Mouse (Mus musculus) NIH3T3 (cell line): ENCODE data around the gene Cyb561a3.

Source experiments
- DNase-seq: peaks from one replicate; pipeline ENCODE4 v3.0.0-alpha.2; 2012; ENCODE audit warnings: low read depth

The Cyb561a3 gene

DNA sequence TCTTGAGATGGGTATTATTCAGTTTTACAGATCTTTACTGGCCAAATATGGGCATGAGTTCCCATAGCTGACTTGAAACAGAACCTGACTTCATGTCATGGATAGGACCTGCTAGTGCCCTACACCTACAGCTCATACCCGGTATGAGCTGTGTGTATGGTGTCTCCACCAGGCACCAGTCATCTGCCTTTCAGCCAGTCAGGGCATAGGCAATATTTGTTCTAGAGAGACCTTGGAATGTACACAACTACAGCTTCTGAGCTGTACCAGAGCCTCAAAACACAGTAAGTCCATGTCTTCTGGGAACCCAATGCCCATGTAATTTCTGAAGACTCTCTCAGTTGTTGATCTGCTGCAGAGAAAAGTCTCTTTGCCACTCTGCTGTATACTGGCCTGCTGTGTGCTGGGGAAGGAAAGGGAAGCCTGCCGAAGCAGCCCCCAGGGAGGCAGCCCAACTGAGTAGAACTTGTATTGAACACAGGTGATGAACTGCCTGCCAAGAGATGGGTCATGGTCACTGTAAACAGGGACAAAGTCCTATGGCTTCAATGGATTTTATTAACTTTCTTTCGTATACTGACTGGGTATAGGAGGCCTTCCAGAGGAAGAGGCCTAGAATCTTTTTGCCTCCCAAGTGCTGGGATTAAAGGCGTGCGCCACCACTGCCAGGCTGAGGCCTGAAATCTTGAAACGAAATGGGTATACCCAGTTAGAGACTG lies 14.8 kb downstream of the Cyb561a3 start:
- DNase-seq = no peak

DNA sequence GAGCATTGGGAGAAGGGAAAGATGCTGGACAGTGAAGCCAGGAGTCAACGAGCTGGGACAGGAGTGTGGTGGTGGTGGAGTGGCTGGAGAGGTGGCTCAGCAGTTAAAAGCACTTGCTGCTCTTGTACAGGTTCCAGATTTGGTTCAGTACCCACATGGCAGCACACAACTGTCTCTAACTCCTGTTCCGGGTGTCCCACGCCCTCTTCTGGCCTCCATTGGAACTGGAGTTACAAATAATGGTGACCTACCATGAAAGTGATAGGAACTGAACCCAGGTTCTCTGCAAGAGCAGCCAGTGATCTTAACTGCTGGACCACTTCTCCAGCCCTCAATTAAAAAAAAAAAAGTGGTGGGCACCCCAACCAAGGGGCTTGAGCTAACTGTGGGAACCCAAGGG lies 21.2 kb downstream of the Cyb561a3 start:
- peak; percentile 47 for DNase-seq

DNA sequence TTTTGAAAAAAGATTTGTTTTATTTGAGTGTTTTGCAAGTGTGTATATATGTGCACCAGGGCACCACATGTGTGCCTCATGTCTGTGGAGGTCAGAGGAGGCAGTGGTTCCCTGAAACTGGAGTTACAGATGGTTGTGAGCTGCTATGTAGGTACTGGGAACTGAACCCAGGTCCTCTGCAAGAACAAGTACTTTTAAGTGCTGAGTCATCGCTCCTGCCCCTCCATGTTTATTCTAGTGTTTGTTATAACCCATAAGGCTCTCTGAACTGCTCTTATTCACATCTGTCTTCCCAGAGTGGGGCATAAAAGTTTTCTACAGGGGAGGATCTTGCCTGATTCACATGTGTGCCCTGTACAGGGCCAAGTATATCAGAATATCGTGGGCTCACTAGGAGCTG lies 22.7 kb downstream of the Cyb561a3 start:
- DNase-seq = no peak

DNA sequence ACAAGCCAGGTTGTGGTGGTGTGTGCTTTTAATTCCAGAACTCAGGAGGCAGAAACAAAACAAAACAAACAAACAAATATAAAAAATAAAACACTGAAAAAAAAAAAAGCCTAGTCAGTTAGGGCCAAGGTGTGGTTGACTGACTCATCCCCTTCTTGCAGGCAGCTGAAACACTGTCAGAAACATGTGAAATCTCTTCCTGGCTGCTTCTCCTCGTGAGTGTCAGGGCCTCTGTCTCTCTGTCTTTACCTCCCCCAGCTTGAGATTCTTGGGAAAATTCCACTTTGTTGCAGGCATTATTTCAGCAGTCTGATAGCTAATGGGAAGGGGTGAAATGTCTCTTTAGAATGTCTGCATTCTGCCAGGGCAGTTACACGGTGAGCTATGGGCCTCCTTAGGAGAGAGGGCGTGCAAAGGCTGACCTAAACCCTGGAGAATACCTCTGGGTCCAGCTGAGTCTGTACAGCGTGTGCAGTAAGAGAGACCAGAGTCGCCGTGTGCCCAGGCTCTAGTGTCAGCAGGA lies 25.3 kb downstream of the Cyb561a3 start:
- peak; percentile 78 for DNase-seq

DNA sequence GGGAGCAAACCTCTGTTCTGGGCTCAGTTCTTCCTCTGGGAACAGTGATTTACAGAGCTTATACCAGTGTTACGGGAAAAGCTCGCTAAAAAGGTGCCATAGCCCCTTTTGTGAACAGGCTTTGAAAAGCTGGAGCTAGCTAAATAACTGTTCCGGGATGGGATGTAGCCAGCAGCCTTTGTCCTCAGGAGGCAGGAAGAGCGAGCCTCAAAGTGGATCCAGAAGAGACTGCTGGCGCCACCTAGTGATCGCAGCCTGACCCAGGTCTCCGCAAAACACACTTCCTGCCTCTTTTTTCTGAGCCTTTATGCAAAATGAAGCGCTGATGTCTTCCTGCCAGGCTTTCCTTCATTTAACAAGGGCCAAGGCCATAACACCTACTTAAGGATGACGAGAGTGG lies 25.8 kb downstream of the Cyb561a3 start:
- DNase-seq = peak; percentile 97

DNA sequence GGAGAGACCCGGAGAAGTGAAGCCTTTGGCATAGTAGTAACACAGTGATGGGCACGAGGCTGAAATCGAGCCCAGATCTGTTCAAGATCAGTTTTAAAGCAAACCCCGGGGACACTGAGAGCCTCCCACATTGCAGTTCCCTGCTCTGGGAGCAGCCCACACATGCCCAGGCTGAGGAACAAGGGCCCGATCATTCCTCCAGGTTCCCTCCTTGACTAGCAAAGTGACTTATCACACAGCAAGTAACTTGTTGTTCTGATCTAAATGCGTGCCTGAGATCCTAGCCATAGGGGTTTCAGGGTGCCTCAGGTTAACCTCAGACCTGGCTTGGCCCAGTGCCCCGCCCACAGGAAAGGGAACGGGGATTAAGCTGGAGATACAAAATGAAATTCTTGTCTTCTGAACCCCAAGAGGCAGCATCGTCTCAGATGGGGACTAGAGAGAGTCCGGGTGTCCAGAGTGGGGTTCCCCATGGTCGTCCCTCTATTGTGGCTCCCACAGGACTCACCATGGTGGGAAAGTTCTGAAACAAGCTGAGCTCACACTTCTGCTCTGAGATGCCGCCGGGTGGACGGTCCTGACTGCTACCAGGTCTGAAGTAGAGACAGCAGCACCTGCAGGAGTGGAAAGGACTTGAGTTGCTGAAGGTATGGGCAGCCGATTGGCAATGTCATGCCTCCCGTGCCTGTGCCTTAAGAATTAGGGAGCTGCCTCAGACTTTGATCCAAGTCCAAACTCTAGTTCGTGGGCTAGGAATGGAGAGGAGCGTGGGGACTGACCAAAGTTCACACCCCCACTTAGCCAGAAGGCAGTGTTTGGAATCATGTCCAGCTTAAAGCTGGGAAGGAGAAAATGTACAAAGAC lies 26.9 kb downstream of the Cyb561a3 start:
- no peak for DNase-seq

DNA sequence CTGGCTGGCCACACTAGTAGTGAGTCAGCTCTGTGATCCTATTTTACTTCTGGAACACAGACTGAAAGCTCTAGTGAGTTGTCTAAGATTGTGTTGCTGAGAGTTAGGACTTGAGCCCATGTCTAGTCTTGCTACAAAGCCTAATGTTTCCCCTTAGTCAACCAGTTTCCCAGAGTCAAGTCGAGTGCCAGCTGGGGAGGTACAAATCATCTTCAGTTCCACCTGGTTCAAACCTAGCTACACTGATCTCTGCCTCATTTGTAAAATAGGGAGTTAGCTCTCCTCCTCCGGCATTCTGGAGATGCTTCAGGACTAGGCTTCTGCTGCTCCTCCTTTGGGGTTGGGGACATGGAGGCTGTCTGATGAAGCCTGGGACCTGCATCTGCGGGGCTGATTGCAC lies 27.6 kb downstream of the Cyb561a3 start:
- peak; percentile 47 for DNase-seq

DNA sequence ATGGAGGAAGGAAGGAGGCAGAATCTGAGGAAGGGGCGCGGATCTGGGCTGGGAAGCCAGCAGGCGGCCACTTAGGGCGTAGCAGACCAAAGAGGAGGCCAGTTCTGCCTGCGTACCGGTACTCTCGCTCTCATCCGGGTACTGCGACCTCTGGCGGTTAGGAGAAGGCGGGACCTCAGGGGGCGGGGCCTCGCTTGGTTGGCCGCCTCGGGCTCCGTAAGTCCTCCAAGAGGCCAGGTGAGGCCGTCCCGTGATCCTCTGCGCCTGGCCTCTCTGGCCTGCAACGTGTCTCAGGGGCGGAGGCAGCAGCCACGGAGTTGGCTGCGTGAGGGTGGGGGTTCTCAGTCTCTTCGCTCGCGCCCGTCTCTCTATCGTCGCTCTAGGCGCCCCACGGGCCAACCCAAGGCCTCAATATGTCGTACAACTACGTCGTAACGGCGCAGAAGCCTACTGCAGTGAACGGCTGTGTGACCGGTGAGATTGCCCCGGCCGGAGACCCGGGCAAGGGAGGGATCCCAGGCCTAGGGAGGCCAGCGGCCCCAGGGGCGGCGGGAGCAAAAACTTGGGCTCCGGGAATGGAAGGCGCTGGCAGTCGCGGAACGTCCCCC lies 28.4 kb downstream of the Cyb561a3 start, which contains the start of the genes Ddb1 and Tkfc:
Ddb1 (plus strand) TSS at position 35 of the 608 bp plus-strand sequence.
Tkfc (minus strand) TSS at position 362 of the 608 bp plus-strand sequence.
- DNase-seq = peak; percentile 100

DNA sequence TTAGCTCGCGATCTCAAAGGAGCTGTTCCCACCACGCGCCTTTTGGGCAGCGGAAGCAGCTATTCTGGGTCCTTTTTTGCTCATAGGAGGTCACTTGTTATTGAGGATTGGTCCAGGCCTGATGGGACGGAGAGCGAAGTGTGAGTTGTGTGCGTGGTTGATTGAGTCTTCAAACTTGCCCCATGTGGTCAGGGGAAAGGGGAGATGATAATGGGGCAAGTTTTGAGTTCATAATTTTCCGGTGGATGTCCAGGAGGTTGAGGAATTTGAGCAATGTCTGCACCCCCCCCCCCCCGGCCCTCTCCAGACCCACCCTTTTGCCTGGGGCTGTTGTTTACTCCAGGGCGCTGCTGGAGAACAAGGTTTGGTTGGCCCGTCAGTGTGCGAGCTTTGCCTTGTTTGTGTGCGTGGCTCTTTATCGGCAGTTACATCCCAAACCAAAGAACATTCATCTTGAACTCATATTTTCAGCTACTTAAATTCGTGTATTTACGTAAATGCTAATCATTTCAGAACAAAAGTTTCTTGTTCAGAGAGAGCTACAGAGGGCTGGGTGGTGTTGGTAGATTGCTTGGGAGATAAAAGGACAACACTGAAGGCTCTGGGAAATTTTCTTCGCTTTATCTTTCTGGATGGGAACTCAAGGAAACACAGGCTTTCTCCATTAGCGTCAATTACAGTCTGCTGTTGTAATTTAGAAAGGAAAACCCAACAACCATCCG lies 29.1 kb downstream of the Cyb561a3 start:
- DNase-seq = peak; percentile 78

DNA sequence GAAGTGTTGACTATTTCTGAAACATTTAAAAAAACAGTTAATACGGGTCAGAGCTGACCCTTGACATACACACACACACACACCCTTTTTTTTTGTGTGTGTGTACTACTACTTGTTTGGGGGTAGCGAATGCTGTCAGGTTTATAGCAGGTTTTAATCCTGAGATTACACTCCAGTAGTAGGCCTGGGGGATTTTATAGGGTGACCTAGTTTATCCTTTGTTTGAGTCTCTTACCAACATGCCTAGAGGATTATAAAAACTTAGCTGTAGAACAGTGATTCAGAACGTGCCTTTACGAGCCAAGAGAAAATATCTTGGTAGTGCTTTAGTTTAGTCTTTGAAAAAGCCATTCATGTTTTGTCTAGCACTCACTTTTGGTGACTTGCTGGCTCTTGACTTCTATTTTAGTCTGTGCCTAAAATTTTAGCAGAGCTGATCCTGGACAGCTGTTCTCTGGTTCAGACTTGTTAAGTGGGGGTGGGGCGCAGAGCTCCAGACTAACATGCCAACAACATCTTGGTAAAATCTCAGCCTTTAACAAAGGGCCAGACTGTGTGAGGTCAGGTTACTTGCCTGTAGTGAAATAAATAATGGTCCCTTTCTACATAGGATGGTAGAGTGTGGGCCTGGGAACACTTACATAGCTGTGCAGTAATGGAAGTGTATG lies 31.7 kb downstream of the Cyb561a3 start:
- DNase-seq = no peak

DNA sequence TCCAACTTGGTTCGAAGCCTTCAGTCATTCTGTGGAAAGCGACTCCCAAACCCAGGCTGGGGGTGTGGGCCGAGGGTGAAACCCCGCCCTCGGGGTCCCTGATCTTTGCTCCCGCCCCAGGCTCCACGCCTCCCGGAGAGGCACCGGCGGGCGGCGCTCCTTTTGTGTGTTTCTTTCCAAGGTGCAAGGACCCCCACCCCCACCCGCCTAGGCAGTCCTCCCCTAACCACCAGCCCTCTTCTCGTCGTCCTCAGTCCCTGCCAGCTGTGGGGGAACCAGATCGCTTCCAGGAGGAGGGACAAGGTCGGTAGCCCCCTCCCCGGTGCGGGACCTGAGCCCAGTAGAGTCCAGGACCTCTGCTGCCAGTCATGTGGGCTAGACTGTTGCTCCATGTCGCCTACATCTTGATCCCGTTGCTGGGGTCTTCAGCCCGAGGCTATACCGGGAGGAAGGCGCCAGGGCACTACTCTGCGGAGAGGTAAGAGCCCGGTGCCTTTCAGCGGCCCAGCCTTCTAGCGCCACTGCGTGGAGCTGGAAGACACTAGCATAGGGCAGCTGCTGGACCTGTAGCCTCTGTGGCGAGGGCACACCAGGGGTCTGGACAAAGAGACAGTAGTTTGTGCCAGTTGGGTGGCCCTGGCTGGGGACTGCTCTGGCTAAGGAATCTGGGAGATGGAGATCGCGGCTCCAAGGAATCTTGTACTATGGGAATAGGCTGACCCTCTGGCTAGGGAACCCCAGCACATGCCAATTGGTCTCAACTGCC lies 57.3 kb downstream of the Cyb561a3 start, which contains the start of gene Vwce:
Vwce (plus strand) TSS at position 108 of the 766 bp plus-strand sequence.
- no peak for DNase-seq

DNA sequence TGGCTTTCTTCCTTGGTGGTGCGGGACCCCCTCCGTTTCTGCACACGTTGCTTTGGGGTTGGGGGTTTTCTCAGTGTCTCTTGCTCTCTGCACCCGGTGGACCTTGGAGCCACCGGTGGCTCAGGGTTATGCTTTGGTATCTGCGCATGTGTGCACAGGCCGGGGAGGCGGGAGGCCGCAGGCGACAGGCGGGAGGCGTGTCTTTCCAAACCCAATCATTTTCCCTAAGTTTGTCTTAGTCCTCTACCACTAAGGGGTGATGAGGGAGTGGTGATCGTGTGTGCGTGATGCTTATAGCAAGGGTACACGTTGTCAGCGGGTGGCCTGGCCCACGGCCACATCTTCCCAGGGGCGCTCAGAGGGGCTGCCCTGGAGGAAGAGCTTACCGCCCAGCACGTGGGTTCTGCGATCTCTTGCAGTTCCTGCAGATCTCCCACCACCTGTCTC lies 57.9 kb downstream of the Cyb561a3 start:
- no peak for DNase-seq

DNA sequence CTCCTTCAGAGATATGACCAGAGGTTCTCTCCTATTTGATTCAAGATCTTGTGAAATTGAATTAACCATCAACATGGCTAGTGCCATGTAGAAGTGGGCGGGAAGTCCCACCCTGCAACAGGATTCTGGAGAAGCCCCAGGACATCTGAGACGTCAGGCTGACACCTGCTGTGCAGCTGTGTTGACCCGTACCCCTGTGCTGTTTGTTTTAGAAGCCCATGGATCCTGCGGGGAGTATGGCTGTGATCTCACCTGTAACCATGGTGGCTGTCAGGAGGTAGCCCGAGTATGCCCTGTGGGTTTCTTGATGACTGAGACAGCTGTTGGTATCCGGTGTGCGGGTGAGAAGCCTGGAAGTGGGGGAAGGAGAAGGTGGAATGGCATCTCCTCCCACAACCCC lies 60.9 kb downstream of the Cyb561a3 start:
- DNase-seq = no peak

DNA sequence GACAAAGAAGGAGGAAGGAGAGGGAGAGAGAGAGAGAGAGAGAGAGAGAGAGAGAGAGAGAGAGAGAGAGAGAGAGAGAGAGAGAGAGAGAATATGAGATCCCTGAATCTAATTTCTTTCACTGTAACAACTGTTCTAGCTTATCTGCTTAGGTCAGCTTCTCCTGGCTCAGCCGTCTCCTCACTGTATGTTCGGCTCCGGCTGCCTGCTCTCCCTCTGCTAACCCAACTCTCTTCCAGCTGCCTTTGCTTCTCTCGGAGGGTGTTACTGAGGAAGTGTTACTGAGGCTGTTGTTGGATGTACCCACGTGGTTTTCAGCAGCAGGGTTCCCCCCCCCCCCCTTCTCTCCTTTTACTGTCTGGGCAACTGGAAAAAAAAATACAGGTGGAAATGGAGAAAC lies 63.1 kb downstream of the Cyb561a3 start:
- no peak for DNase-seq

DNA sequence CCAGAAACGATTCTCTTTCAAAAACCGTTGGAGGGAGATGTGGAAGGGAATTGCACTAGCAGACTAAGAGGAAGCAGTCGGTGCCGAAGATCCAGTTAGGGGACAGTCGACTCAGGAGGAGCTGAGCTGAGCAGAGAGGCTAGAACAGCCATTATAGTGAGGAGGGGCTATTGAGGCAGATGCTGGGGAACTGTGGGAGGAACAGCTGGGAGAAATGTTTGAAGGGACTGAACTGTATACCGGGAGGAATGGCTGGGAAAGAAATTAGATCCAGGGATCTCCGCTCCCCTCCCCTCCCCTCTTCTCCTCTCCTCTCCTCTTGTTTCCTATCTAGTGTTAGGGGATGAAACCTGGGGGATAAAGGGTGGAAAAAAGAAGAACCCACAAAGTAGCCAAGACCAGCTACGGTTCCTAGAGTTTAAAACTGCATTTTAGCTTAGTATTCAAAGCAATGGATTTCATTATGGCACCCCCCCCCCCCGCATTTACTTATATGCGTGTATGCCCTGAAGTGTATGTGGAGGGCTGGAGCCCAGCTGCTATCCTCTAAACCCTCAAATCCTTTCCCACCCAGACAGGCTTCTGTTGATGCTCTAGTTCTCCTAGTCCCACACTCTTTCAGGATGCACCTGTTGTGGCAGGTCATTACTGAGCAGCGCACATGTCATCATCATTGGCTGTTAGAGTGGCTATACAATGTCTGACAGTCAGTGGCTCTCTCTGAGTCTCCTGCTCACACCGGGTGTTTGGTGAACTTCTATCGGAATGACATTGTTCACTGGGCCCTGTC lies 63.8 kb downstream of the Cyb561a3 start:
- DNase-seq = no peak
